Mouse (Mus musculus) spleen, postnatal 36 days (tissue): ENCODE measurements around the gene Dchs1.

ENCODE experiments used
- DNase-seq, 2 experiments: peaks; one replicate each; pipeline ENCODE4 v3.0.0; 2022; ENCODE audit warnings: low spot score in 2 of 2, mixed read lengths in 1 of 2

Dchs1 gene

GRCm38 (mm10) chr7:105787285-105788140 lies at the start of gene Dchs1:
Gene Dchs1 (minus strand): TSS chr7:105787654.
- DNase-seq, result no peak

DNA sequence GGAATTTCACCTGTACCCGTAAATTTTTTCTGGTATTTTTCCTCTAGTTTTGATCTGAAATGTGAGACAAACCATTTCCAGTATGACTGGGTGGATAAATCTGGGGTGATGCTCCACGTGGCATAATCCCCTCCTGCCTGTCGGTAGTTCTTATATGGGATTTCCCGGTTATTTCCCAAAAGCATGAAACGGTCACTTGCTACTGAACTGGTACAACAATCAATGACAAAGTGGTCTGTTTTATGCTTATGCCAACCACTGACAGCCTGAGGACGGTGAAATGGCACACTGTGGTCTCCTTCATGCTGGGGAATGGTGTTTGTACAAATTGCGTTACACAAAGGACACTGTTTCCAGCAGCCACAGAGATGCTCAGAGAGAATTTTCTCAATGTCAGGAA lies 36.8 kb upstream of the Dchs1 start:
- no peak for DNase-seq

- no peak for DNase-seq
Measured at GRCm38 (mm10) chr7:105818483-105818882, 31.0 kb upstream of the Dchs1 start.

DNA sequence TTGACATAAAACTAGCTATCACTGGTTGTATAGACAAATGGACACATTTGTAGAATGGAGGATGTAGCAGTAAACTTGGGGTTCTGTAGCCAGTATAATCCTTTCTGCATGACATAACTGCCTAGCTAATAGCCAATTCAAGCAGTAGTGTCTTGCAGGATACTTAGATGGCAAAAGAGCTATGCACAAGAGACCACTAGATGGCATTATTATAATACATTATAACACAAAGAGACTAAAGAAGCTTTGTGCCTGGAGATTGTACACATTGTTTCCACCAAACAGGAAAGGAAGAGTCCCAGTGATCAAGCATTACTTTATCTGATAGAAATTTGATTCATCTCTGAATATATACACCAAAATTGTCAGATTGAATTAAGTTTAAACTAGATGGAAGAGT lies 29.3 kb upstream of the Dchs1 start:
- DNase-seq, result no peak

- no peak for DNase-seq
Measured at GRCm38 (mm10) chr7:105813326-105813725, 25.9 kb upstream of the Dchs1 start.

- no peak for DNase-seq
Measured at GRCm38 (mm10) chr7:105812566-105812965, 25.1 kb upstream of the Dchs1 start.

GRCm38 (mm10) chr7:105811516-105811915 lies 24.1 kb upstream of the Dchs1 start:
- DNase-seq, result peak in 1 of 2 experiments; percentile 21

GRCm38 (mm10) chr7:105810877-105811489 lies 23.5 kb upstream of the Dchs1 start, which contains the start of gene Mrpl17:
Gene Mrpl17 (minus strand): TSS chr7:105811099.
- peak; percentile 99 to 100 for DNase-seq

DNA sequence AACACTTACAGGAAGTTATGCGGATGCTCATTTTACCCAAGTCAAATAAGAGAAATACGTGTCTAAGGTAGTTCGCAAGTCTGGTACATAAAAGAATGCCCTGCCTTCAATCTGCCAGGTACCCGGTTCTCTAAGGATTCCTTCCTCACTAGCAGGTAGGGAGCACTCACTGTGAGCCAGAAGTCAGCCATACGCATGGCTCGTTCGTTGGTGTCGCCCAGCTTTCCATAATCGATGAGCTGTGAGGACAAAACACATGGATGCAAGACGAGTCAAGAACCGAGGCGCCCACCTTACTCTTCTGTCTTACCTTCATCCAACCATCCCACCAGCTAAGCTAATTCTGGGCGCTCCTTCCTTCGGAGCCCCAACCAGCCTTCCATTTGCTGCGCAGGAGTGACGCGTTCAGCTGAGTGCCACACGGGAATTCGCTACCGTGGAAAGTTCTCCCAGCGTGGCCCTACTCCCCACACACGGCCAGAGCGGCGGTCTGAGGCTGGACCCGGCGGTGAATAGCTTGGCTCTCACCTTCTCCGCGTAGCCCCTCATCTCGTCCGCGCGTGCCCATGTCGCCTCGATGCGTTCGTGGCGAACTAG lies 22.9 kb upstream of the Dchs1 start:
- DNase-seq, result peak in 1 of 2 experiments; percentile 7

DNA sequence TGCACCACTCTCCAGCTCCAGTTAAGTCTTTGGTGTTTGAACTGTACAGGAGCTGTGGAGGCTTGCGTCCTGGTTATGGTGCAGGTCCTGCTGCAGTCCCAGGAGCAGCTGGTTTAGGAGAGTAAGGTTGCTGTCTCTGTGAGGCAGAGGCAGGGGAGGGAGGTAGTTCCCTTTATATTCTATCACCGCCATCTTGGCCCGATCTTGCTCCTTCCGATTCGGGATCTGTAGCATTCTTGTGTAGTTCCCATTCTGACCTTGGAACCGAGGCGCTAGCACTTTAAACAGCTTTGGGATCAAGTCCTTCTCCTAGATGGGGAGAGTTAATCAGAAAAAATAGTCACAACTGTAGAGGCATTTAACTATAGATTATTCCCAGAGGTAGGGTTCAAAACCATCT lies 22.4 kb upstream of the Dchs1 start:
- DNase-seq, result peak in 1 of 2 experiments; percentile 8

- no peak for DNase-seq
Measured at GRCm38 (mm10) chr7:105808385-105808784, 20.9 kb upstream of the Dchs1 start.

GRCm38 (mm10) chr7:105806716-105807115 lies 19.3 kb upstream of the Dchs1 start:
- no peak for DNase-seq

DNA sequence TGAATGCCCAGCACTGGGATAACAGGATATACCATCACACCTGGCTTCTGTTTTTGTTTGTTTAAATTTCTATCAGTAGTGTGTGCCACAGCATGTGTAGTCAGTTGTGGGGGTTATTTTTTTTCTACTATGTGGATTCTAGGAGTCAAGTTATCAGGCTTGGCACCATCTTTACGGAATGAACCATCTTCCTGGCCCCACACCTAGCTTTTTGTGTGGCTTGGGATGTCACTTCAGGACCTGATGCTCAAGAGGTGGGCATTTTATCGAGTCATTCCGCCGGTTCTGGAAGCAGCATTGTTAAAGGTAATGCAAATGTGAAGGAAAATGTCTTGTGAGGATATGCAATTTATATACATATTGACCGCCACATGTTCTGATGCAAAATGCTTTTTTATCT lies 18.7 kb upstream of the Dchs1 start:
- DNase-seq, result no peak

DNA sequence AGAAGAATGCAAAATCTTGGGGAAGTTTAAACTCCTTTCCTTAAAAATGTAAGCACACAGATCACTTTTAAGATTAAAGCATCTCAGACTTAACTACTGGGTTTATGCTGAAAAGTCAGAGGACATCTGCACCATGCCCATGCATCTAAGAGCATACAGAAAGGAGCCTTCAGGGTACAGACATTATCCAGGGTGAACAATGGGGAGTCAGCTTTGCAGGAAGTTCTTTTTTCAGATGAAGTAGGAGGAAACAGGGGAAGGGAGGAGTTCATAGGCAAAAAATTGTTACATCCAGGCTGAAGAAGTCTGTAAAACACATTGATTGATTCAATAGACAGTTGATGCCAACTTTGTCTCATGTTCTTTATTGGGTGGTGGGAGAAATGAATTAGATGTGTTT lies 16.0 kb upstream of the Dchs1 start:
- no peak for DNase-seq

- no peak for DNase-seq
Measured at GRCm38 (mm10) chr7:105802771-105803170, 15.3 kb upstream of the Dchs1 start.

- DNase-seq, result no peak
Measured at GRCm38 (mm10) chr7:105802312-105802711, 14.9 kb upstream of the Dchs1 start.

- DNase-seq, result no peak
Measured at GRCm38 (mm10) chr7:105796972-105797371, 9.5 kb upstream of the Dchs1 start.

DNA sequence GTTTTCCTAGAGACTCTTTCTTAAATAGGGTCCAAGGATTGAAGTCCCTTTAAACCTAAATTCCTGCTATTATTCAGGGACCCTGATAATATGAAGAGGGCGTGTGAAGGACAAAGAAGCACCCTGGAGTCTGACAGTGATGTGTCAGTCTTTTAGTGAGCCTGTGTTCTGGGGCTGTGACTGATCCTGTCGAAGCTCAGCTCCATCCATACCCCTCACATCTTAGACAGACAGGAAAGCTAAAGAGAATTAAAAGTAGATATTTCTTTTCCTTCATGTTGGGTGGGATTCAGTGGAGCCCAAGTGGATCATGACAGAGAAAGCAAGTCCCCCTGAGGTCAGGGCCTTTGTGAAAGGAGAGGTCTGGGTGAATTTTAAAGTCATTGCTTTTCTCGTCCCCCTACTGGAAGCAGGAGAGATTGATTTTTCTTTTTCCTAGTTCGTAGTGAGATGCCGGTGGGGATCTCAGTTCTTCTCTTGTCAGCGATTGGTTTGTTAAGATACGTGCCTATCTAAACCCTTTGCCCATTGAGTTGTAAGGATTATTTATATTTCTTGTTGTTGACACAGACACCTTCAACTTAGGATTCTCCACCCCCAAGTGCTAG lies 8.4 kb upstream of the Dchs1 start:
- no peak for DNase-seq

DNA sequence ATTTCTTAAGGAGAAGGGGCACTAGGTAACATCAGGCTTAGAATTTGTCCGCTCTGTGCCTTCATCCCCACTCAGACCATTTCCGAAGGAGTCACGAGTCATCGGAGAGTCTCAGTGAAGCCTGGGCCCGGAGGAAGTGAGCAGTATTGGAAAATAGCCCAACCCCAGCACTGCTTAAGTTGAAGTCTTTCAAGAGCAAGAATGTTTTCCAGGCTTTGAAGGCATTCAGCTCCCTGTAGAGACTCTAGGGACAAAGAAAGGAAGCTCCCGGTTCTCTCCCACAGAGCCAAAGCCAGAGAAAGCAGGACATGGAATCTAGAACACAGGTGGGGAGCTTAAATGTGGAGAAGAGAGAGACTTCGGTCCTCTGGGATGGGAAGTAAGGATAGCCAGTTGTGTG lies 6.2 kb upstream of the Dchs1 start:
- DNase-seq, result no peak

DNA sequence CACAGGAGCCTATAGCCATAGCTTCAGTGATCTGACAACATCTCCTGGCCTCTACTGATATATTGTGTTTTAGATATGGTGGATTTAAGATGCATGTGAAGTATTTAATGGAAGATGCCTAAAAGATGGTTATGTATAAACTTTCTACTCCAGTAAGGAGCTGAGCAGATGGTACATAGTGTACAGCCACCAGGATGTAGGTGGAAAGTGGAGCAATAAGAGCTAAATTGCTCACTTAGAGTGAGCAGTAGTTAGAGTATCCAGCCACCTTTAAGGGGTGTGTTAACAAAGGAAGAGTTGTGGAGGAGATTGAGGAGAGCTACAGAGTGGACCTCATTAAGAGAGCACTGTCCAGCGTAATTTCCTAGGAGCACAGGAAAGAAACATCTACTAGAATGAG lies 3.7 kb upstream of the Dchs1 start:
- no peak for DNase-seq

GRCm38 (mm10) chr7:105786506-105787284 lies 759 bp downstream of the Dchs1 start:
- no peak for DNase-seq

GRCm38 (mm10) chr7:105784556-105784955 lies 2.9 kb downstream of the Dchs1 start:
- DNase-seq, result no peak
